Mouse (Mus musculus) hindbrain, embryonic 11.5 days (tissue): ENCODE results near the gene Dnajc16. TPM values are rescaled to one million over a fixed set of nuclear protein-coding genes. Genes with fewer than 3 reads are reported as not detected.

Experiments
- polyA plus RNA-seq: library from polyadenylated mRNA; unstranded; fragments of >200 nt; fragmentation: Nextera tagmentation; extraction: Ambion mirVana; gene quantifications from 2 replicates; pipeline ENCODE4 v1.2.1, GENCODE M21; 2014

Gene Dnajc16
- polyA plus RNA-seq, 1 experiment from 2014 or later: 4.9 TPM

Other genes starting within 250 kb of the Dnajc16 start
- gene Fblim1, start 184.8 kb downstream of the Dnajc16 start, polyA plus RNA-seq: 29.1 and 31.1 TPM in 2 replicates
- 0.33 and 0.52 TPM in 2 replicates for gene Tmem82, start 172.3 kb downstream of the Dnajc16 start, polyA plus RNA-seq
- gene Slc25a34, start 167.1 kb downstream of the Dnajc16 start, polyA plus RNA-seq: not detected in 2 replicates
- gene Plekhm2, start 126.0 kb downstream of the Dnajc16 start, polyA plus RNA-seq: 2.5 and 3.0 TPM in 2 replicates
- 1.9 and 2.0 TPM in 2 replicates for gene Rsc1a1, start 105.3 kb downstream of the Dnajc16 start, polyA plus RNA-seq
- gene Ddi2, start 67.5 kb downstream of the Dnajc16 start, polyA plus RNA-seq: 15.0 and 18.9 TPM in 2 replicates
- gene Agmat, start 44.3 kb downstream of the Dnajc16 start, polyA plus RNA-seq: 0.14 TPM in 1 of 2 replicates, not detected in the other
- gene Casp9, start 2.7 kb upstream of the Dnajc16 start, polyA plus RNA-seq: 17.3 and 17.6 TPM in 2 replicates
- not detected in 2 replicates for gene Cela2a, start 35.2 kb upstream of the Dnajc16 start, polyA plus RNA-seq
- not detected in 2 replicates for gene Ctrc, start 55.4 kb upstream of the Dnajc16 start, polyA plus RNA-seq
- gene Efhd2, start 84.0 kb upstream of the Dnajc16 start, polyA plus RNA-seq: 25.0 and 26.1 TPM in 2 replicates
- gene Fhad1, start 224.2 kb upstream of the Dnajc16 start, polyA plus RNA-seq: 3.5 and 4.0 TPM in 2 replicates